ENCODE assay signal across 8 mouse cellular contexts in the genomic region with DNA sequence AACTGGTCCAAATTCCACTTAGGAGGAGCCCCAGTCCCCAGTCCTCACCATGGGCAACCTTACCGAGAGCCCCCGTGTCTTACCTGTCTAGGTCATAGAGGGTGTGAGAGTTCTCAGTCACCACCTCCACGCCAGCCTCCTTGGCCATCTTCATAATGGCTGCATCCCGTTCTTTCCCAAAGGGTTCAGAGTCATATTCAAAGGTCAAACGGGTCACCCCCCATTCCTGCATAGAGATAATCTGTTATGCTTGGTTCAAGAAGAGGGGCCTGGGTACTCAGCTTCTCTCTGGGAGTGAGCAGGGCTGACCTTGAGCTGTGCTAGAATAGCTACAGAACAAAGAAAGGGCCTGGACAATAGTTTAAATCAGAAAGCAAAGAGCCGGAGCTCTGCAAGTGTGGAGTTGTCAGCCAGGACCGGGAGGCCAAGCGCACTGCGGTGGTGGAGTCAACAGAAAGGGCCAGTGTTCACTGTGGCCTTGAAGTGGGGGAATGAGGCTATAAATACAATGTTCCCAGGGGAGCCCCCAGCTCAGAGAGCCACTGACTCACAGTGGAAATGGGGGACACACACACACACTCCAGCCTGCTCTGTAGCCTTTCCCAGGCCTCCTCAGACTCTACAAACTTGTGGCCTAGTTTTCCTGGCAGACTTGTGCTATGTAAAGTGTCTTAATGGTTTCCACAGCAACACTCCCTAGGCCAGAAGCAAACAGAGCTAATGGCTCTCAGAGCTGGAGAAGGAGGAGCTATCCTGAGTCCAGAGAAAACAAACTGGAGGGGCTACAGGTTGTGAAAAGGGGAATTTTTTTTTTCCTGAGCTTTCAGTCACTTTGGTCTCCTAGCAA. TPM values are rescaled to one million over a fixed set of nuclear protein-coding genes. Genes with fewer than 3 reads are reported as not detected.
A peak's percentile ranks its signal among the peaks of the same experiment; 100 is the strongest.
DNase-seq lines count a peak whose midpoint lies in the region; ATAC-seq and TF ChIP-seq lines count a peak whose summit lies in the region.

No protein-coding gene starts in this region.

- H3K79me2 ChIP-seq in heart, adult 2 months (replicated peaks; ENCODE audit: control insufficient read depth, insufficient read depth, low read length) = no peaks in the 10 kb centered on the region

- peak; percentile 50 for TF ChIP-seq POLR2A in heart, adult 2 months (IDR thresholded peaks at IDR 0.05; ENCODE audit: insufficient read depth, low read depth, low read length)

- H3K4me1 ChIP-seq in limb, embryonic 11.5 days (ENCODE audit: control insufficient read depth, insufficient read depth, low read length) = no peaks in the 10 kb centered on the region
- H3K4me1 ChIP-seq in limb, embryonic 10.5 days = peaks cover 7% of the 10 kb centered on the region; the same call in 1 of the 2 replicates
- peaks cover 61% of the 10 kb centered on the region for H3K4me1 ChIP-seq in heart, adult 2 months (ENCODE audit: control insufficient read depth, insufficient read depth, low read length)
- H3K4me1 ChIP-seq in intestine, postnatal 0 days (replicated peaks; ENCODE audit: control insufficient read depth, insufficient read depth, low read length) = peaks cover 11% of the 10 kb centered on the region

- no peaks in the 10 kb centered on the region for H3K9me3 ChIP-seq in limb, embryonic 11.5 days (ENCODE audit: control insufficient read depth, low read length)
- H3K9me3 ChIP-seq in limb, embryonic 10.5 days (replicated peaks) = no peaks in the 10 kb centered on the region
- H3K9me3 ChIP-seq in intestine, postnatal 0 days (ENCODE audit: control insufficient read depth) = no peaks in the 10 kb centered on the region

- H3K27ac ChIP-seq in limb, embryonic 11.5 days (replicated peaks; ENCODE audit: low read depth, low read length) = peak overlapping the region; percentile 52; the same call in 1 of the 2 replicates
- H3K27ac ChIP-seq in limb, embryonic 10.5 days = no peak overlapping the region
- H3K27ac ChIP-seq in heart, adult 2 months = peak overlapping the region; percentile 95
- H3K27ac ChIP-seq in intestine, postnatal 0 days (ENCODE audit: low read depth, low read length) = peak overlapping the region; percentile 64

- peak; percentile 66; the same call in 1 of the 2 replicates for TF ChIP-seq EP300 in heart, adult 2 months (IDR thresholded peaks at IDR 0.05; ENCODE audit: insufficient read depth, low read depth, low read length)

- no peak overlapping the region for H3K4me2 ChIP-seq in limb, embryonic 11.5 days (ENCODE audit: low read depth, severe bottlenecking)
- 0 out of 2 replicates have a peak overlapping the region, but pooled peaks have one; percentile 13 for H3K4me2 ChIP-seq in intestine, postnatal 0 days (replicated peaks; ENCODE audit: low read depth)

- DNase-seq in limb, embryonic 11.5 days (ENCODE audit: low spot score) = no peak
- no peak for DNase-seq in limb, embryonic 10.5 days (ENCODE audit: low spot score)
- DNase-seq in embryo, embryonic 11 days = peak; percentile 56
- peak; percentile 70 to 82 for DNase-seq in heart, adult 2 months
- DNase-seq in lung, postnatal 25 days (ENCODE audit: low spot score) = peak; percentile 91
- peak; percentile 72 for DNase-seq in testis, postnatal 14 days (ENCODE audit: low spot score)
- no peak for DNase-seq in urinary bladder, postnatal 10 days (ENCODE audit: low spot score)

- intact Hi-C loops in heart, adult 2 months (cut with DNase I) = loop anchor here (5.0 kb wide), 1 partner anchor 47 kb away; no protein-coding TSS in a partner anchor

- 0 out of 2 replicates have a peak, but pooled peaks have one; percentile 23 for ATAC-seq in limb, embryonic 11.5 days (ENCODE audit: insufficient number of reproducible peaks, low FRiP score, low TSS enrichment, low read depth)
- ATAC-seq in intestine, postnatal 0 days = peak; percentile 11; the same call in 1 of the 2 replicates

- no peaks in the 10 kb centered on the region; the same call in 1 of the 2 replicates for H3K36me3 ChIP-seq in limb, embryonic 11.5 days (ENCODE audit: control insufficient read depth, insufficient read depth, low read length)
- H3K36me3 ChIP-seq in limb, embryonic 10.5 days = peaks cover 71% of the 10 kb centered on the region
- H3K36me3 ChIP-seq in heart, adult 2 months (ENCODE audit: control insufficient read depth, insufficient read depth, low read length) = peaks cover 47% of the 10 kb centered on the region
- peaks cover 53% of the 10 kb centered on the region for H3K36me3 ChIP-seq in intestine, postnatal 0 days (ENCODE audit: control insufficient read depth, insufficient read depth)

- H3K4me3 ChIP-seq in limb, embryonic 11.5 days (ENCODE audit: low read depth, low read length) = no peak overlapping the region
- no peak overlapping the region for H3K4me3 ChIP-seq in limb, embryonic 10.5 days
- H3K4me3 ChIP-seq in heart, adult 2 months = no peak overlapping the region
- H3K4me3 ChIP-seq in intestine, postnatal 0 days (ENCODE audit: low read depth, low read length) = no peak overlapping the region

- no peaks in the 10 kb centered on the region for H3K27me3 ChIP-seq in limb, embryonic 11.5 days (ENCODE audit: control insufficient read depth, insufficient read depth, low read length)
- no peaks in the 10 kb centered on the region for H3K27me3 ChIP-seq in limb, embryonic 10.5 days (ENCODE audit: low read depth, poor library complexity, severe bottlenecking)
- H3K27me3 ChIP-seq in heart, adult 2 months (ENCODE audit: control insufficient read depth, insufficient read depth, low read length) = no peaks in the 10 kb centered on the region
- H3K27me3 ChIP-seq in intestine, postnatal 0 days (replicated peaks; ENCODE audit: control insufficient read depth, insufficient read depth, low read length) = no peaks in the 10 kb centered on the region

- WGBS in limb, embryonic 11.5 days = 87% methylated on average over 9 of the region's 9 CpGs
- WGBS in limb, embryonic 10.5 days = 92% methylated on average over 9 of the region's 9 CpGs
- 34% methylated on average over 9 of the region's 9 CpGs for WGBS in heart, adult 2 months
- 54% methylated on average over 9 of the region's 9 CpGs for WGBS in intestine, postnatal 0 days

- no peak for TF ChIP-seq CTCF in heart, adult 2 months (IDR thresholded peaks at IDR 0.05)
- no peak for TF ChIP-seq CTCF in intestine, postnatal 0 days (IDR thresholded peaks at IDR 0.05; ENCODE audit: low read depth)

- no peak overlapping the region for H3K9ac ChIP-seq in limb, embryonic 11.5 days (ENCODE audit: low read length)
- H3K9ac ChIP-seq in heart, adult 2 months (ENCODE audit: low read depth, low read length) = peak overlapping the region; percentile 45; the same call in 1 of the 2 replicates
- H3K9ac ChIP-seq in intestine, postnatal 0 days (ENCODE audit: low read depth, low read length) = no peak overlapping the region

RNA-seq across cellular contexts. Expression of gene Cry2, which starts 9.2 kb away (rescaled TPM):
- 18.0 and 18.1 TPM in 2 replicates for polyA plus RNA-seq in limb, embryonic 11.5 days (2014; fragmentation: Nextera tagmentation; extraction: Ambion mirVana)
- polyA plus RNA-seq in limb, embryonic 10.5 days (2016; fragmentation: Nextera tagmentation; extraction: Ambion mirVana) = 19.0 and 25.2 TPM in 2 replicates
- 10 to 100 TPM; 12.7 to 29.3 TPM for total RNA-seq in heart, adult 2 months (2021)
- 19.1 and 24.5 TPM in 2 replicates for polyA plus RNA-seq in heart, adult 2 months (2012; rRNA removed)
- polyA plus RNA-seq in intestine, postnatal 0 days (2015; fragmentation: Nextera tagmentation; extraction: Ambion mirVana) = 10.0 and 11.7 TPM in 2 replicates

RNA-seq across cellular contexts. Expression of gene Mapk8ip1, which starts 23.6 kb away (rescaled TPM):
- 15.1 and 19.9 TPM in 2 replicates for polyA plus RNA-seq in limb, embryonic 11.5 days (2014; fragmentation: Nextera tagmentation; extraction: Ambion mirVana)
- 28.5 and 36.3 TPM in 2 replicates for polyA plus RNA-seq in limb, embryonic 10.5 days (2016; fragmentation: Nextera tagmentation; extraction: Ambion mirVana)
- 1 to 10 TPM; 3.8 to 4.5 TPM for total RNA-seq in heart, adult 2 months (2021)
- 6.9 and 7.1 TPM in 2 replicates for polyA plus RNA-seq in heart, adult 2 months (2012; rRNA removed)
- polyA plus RNA-seq in intestine, postnatal 0 days (2015; fragmentation: Nextera tagmentation; extraction: Ambion mirVana) = 7.2 and 7.4 TPM in 2 replicates

RNA-seq across cellular contexts. Expression of gene Slc35c1, which starts 35.7 kb away (rescaled TPM):
- 8.2 and 9.8 TPM in 2 replicates for polyA plus RNA-seq in limb, embryonic 11.5 days (2014; fragmentation: Nextera tagmentation; extraction: Ambion mirVana)
- 11.1 and 11.2 TPM in 2 replicates for polyA plus RNA-seq in limb, embryonic 10.5 days (2016; fragmentation: Nextera tagmentation; extraction: Ambion mirVana)
- total RNA-seq in heart, adult 2 months (2021) = 1 to 10 TPM; 5.6 to 6.2 TPM
- 10.9 and 12.9 TPM in 2 replicates for polyA plus RNA-seq in heart, adult 2 months (2012; rRNA removed)
- polyA plus RNA-seq in intestine, postnatal 0 days (2015; fragmentation: Nextera tagmentation; extraction: Ambion mirVana) = 51.9 and 59.2 TPM in 2 replicates

RNA-seq across cellular contexts. Expression of gene 1700029I15Rik, which starts 42.3 kb away (rescaled TPM):
- 1.2 and 1.9 TPM in 2 replicates for polyA plus RNA-seq in limb, embryonic 11.5 days (2014; fragmentation: Nextera tagmentation; extraction: Ambion mirVana)
- polyA plus RNA-seq in limb, embryonic 10.5 days (2016; fragmentation: Nextera tagmentation; extraction: Ambion mirVana) = 2.5 and 3.3 TPM in 2 replicates
- 1 to 10 TPM in 1 of 2 experiments, under 1 TPM in 1; 0.63 to 1.1 TPM for total RNA-seq in heart, adult 2 months (2021)
- 2.4 and 2.8 TPM in 2 replicates for polyA plus RNA-seq in heart, adult 2 months (2012; rRNA removed)
- 2.1 and 3.1 TPM in 2 replicates for polyA plus RNA-seq in intestine, postnatal 0 days (2015; fragmentation: Nextera tagmentation; extraction: Ambion mirVana)

RNA-seq across cellular contexts. Expression of gene Large2, which starts 50.0 kb away (rescaled TPM):
- 11.8 and 13.2 TPM in 2 replicates for polyA plus RNA-seq in limb, embryonic 11.5 days (2014; fragmentation: Nextera tagmentation; extraction: Ambion mirVana)
- polyA plus RNA-seq in limb, embryonic 10.5 days (2016; fragmentation: Nextera tagmentation; extraction: Ambion mirVana) = 11.5 and 13.0 TPM in 2 replicates
- not detected for total RNA-seq in heart, adult 2 months (2021)
- 0.50 and 0.84 TPM in 2 replicates for polyA plus RNA-seq in heart, adult 2 months (2012; rRNA removed)
- polyA plus RNA-seq in intestine, postnatal 0 days (2015; fragmentation: Nextera tagmentation; extraction: Ambion mirVana) = 8.3 and 9.1 TPM in 2 replicates

Comparison
In these comparisons a context has a peak if more than half of its experiments do, and no peak if none do; other contexts are left out.
1. DNase-seq: peak in embryo, embryonic 11 days (single experiment), heart, adult 2 months (2 of 2), lung, postnatal 25 days (single experiment) and testis, postnatal 14 days (single experiment); none in limb, embryonic 11.5 days (single experiment), limb, embryonic 10.5 days (single experiment) and urinary bladder, postnatal 10 days (single experiment).